Mouse (Mus musculus) cerebellum, adult 2 months (tissue): ENCODE measurements around the gene Cyp4v3. TPM values are rescaled to one million over a fixed set of nuclear protein-coding genes. Genes with fewer than 3 reads are reported as not detected.
"Not testable (repeated sequence)": the region's sequence is repeated elsewhere in the genome, so short reads cannot be mapped to it uniquely, and the experiment has no call there.

ENCODE experiments used
- DNase-seq, 2 experiments: peaks; one replicate each; pipeline ENCODE4 v3.0.0; 2021
- H3K27ac ChIP-seq: fragments of 200-500 bp; 2 replicates; pipeline ENCODE4 v1.5.1; 2012; ENCODE audit warnings: low read length, control low read depth, inconsistent platforms; ENCODE audit not compliant: insufficient read depth
- H3K27me3 ChIP-seq: fragments of 200-500 bp; 2 replicates; pipeline ENCODE4 v1.6.1; 2012; ENCODE audit warnings: inconsistent platforms, mild to moderate bottlenecking, low read length, moderate library complexity; ENCODE audit not compliant: control insufficient read depth, insufficient read depth
- H3K4me1 ChIP-seq: fragments of 200-500 bp; 2 replicates; pipeline ENCODE4 v1.6.1; 2011; ENCODE audit warnings: low read length; ENCODE audit not compliant: control insufficient read depth, insufficient read depth
- H3K4me3 ChIP-seq: fragments of 200-500 bp; replicated peaks from 2 replicates; pipeline ENCODE3; 2011; ENCODE audit warnings: mild to moderate bottlenecking, low read depth, low read length, control low read depth; ENCODE audit not compliant: insufficient read depth
- CTCF ChIP-seq: fragments of 200-500 bp; IDR thresholded peaks from 2 replicates; pipeline ENCODE4 v1.5.1; 2011; ENCODE audit warnings: low read depth, mild to moderate bottlenecking, control low read depth, low read length, moderate library complexity, borderline replicate concordance; ENCODE audit not compliant: insufficient read depth
- POLR2A ChIP-seq: fragments of 200-500 bp; IDR thresholded peaks from 2 replicates; pipeline ENCODE4 v1.6.1; 2011; ENCODE audit warnings: low read length, control low read depth, borderline replicate concordance; ENCODE audit not compliant: insufficient read depth
- whole genome bisulfite sequencing: fragments of 180-500 bp; shearing (Covaris S2); methylation state at CpG from one replicate; pipeline ENCODE4 v1.1.7; 2018; 5-methylcytosine and 5-hydroxymethylcytosine counted together
- polyA plus RNA-seq: library from polyadenylated mRNA; depleted of rRNA; stranded (reverse); fragments of >200 nt; gene quantifications from 2 replicates; pipeline ENCODE4 v1.2.3, GENCODE M21; 2012

Cyp4v3 gene
- polyA plus RNA-seq, 1 experiment = 4.8 TPM

DNA sequence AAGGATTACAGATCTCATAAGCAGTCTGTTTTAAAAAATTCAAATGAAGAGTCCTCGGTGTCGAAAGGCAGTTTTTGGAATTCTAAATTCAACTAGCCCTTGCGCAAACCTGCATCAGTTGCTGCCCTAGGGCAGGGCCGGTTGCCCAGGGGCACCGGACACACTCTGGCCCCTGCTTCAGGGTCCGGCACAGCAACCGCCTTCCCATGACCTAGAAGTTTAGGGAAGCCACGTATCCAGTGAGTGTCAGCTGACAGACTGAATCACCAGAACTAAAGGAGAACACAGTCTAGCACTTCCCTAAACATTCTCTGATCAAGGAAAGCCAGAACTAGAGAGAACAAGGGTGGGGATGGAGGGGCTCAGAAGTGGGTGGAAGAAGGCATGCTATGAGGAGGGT is 477 bp upstream of the Cyp4v3 start:
- DNase-seq = no peak
- 3% methylated on average over 8 of the region's 8 CpGs for WGBS
- Histone ChIP-seq H3K27me3 (no peaks in the 10 kb centered on the region), H3K4me1 (no peaks in the 10 kb centered on the region), H3K4me3 (peak overlapping the region; percentile 55), H3K27ac (no peak overlapping the region)
- TF ChIP-seq CTCF = no peak
- no peak for TF ChIP-seq POLR2A

DNA sequence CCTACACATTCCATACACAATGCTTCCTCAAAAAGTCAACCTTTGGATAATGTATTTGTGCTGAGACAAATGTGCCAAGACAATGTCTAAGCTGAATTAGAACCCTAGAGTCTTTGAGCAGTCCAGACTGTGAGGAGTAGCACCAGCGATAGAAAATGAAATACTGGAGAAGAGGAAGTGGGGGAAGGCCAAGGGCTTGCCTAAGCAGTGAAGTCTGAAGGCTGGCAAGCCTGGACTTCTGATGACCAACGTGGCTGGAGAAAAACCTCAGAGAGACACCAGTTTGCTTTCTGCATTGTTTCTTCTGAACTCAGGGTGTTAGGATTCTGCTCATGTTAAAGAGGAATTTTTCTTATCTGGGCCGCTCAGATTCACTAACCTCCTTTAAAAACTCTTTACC is 2.2 kb downstream of the Cyp4v3 start:
- H3K27ac ChIP-seq = no peak overlapping the region
- no peaks in the 10 kb centered on the region for H3K4me1 ChIP-seq
- DNase-seq = no peak
- TF ChIP-seq POLR2A (no peak), CTCF (no peak)
- 74% methylated on average over 3 of the region's 3 CpGs for WGBS
- H3K27me3 ChIP-seq = no peaks in the 10 kb centered on the region
- H3K4me3 ChIP-seq = no peak overlapping the region

DNA sequence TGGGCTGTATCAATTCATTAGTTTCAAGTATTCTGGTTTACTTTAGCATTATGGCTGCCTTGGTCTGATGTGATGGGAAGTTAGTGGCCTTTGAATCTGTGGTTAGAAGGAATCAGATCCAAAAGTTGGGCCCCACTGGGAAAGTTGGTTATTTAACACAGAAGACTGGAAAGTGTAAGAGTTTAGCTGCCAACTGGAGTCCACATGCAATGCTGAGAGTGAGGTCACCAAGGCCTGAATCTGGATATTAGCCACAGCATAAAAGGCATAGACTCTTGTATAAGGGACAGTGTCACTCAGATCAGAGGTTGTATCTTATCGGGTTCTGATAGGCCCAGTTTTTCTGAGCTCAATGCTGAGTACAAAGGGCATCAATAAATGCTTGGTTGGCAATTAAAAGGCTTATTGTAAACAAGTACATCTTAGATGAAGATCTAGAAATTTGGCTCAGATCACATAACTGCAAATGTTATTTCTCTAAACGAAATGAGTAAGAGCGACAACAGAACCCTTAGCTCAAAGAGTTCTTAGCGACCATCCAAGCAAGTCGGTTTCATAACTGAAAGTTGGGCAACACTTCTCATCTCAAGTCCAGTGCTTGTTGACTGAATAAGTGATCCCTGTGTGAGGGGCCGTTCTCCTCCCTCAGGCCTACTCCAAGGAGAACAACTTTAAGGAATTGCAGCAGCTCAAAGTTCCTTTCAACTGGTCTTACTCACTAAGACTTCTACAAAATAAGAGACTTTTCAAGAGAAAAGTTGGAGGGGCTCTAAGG is 3.6 kb downstream of the Cyp4v3 start:
- TF ChIP-seq POLR2A (no peak), CTCF (no peak)
- DNase-seq = no peak
- Histone ChIP-seq H3K27me3 (no peaks in the 10 kb centered on the region), H3K4me3 (no peak overlapping the region), H3K27ac (no peak overlapping the region), H3K4me1 (no peaks in the 10 kb centered on the region)
- WGBS = 93% methylated on average over 6 of the region's 6 CpGs

DNA sequence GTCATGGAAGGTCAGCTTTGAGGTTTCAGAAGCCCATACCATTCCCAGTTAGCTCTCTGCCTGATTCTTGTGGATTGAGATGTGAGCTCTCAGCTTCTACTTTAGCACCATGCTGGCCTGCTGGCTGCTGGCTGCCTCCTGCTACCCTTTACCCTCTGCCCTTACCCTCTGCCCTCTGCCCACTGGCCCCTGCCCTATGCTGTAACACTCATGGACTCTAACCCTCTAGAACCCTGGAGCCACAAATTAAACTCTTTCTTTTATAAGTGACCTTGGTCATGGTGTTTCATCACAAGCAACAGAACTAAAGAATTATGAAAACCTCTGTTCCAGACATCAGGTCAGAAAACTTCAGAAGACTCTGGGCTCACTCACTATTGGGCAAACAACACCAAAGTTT is 5.9 kb downstream of the Cyp4v3 start:
- DNase-seq, H3K27ac ChIP-seq, H3K4me3 ChIP-seq, H3K4me1 ChIP-seq, H3K27me3 ChIP-seq: not testable (repeated sequence)

DNA sequence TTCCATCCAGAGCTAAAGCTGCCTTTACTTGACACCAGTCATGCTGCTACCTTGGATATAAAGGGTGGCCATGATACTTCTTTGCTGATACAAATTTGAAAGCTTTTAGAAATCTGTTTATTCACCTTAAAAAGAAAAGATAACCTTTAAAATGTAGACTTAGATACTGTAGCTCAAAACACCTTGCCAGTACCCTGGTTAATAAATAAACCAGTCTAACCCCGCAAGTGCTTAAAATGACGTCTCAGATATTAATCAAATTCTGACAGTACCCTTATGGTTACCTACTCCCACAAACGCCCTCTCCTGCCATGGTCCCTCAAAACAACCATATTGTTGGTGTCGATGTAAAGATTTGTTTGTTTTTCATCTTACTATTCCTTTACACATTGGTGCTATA is 8.9 kb downstream of the Cyp4v3 start:
- no peak for DNase-seq
- WGBS = 86% methylated on average over 4 of the region's 4 CpGs
- Histone ChIP-seq H3K4me1 (no peaks in the 10 kb centered on the region), H3K4me3 (no peak overlapping the region), H3K27ac (no peak overlapping the region), H3K27me3 (no peaks in the 10 kb centered on the region)
- TF ChIP-seq CTCF = no peak

DNA sequence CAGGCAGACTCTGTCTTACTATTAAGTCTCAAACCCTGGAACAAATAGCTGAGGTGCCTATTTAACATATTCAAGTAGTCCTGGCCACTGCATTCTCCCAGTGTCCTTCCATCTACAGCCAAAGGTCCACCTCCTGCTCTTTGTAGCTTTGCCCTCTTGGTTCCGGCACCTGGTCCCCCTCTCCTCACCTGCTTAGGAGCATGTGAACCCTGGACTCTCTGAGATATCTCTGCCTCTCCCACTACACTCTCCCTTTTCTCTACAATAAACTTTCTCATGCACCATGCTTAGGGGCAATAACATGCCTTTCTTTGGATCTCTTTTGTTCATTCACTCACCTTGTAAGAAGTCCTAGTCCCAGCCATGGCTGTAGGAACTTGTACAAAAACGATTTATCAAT is 11.7 kb downstream of the Cyp4v3 start:
- TF ChIP-seq POLR2A = no peak
- no peak for TF ChIP-seq CTCF

DNA sequence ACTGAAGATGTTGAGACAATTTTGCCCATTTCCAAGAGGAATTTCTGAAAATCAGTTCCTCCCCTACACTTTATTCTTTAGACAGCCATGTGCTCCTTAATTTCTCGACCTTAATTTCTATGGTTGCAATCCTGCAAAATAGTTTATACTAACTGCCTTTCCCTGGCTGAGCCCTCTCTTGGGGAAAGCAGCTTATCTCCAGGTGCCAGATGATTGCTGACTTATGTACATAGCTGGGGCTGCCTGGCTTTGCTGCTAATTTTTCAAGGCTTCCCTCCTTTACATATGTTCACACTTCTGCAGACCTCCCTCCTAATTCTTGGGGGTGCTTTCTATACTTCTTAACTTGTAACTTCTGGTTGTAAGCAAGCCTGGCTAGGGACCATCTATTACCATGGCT is 12.1 kb downstream of the Cyp4v3 start:
- Histone ChIP-seq H3K27ac (no peak overlapping the region), H3K27me3 (no peaks in the 10 kb centered on the region), H3K4me3 (no peak overlapping the region), H3K4me1 (no peaks in the 10 kb centered on the region)
- WGBS = 72% methylated on average over 1 of the region's 1 CpGs
- DNase-seq = no peak
- no peak for TF ChIP-seq CTCF

More for the DNA sequence above, 11.7 kb downstream of the Cyp4v3 start:
- 90% methylated on average over 2 of the region's 2 CpGs for WGBS
- Histone ChIP-seq H3K4me1 (no peaks in the 10 kb centered on the region), H3K4me3 (no peak overlapping the region), H3K27me3 (no peaks in the 10 kb centered on the region), H3K27ac (no peak overlapping the region)
- DNase-seq = no peak

DNA sequence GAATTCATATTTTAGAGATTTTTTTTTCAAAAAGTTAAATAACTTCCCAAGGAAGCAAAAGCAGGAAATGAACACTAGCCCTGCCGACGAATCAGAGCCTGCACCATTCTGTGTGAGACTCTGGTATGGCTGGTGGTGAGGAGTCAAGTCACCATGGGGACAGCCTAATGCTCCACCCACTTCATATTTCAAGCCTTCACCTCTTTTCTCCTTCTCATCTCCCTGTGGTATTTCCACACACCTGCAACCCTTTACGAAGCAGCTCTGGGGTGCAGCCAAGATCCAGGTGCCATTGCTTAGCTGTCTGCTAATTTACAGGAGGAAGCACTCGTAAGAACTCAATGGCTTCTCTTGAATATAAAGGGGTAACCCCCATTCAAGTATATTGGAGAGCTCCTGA is 22.0 kb downstream of the Cyp4v3 start:
- TF ChIP-seq POLR2A (no peak), CTCF (no peak)
- Histone ChIP-seq H3K4me3 (no peak overlapping the region), H3K27me3 (no peaks in the 10 kb centered on the region), H3K27ac (no peak overlapping the region), H3K4me1 (no peaks in the 10 kb centered on the region)
- 76% methylated on average over 4 of the region's 4 CpGs for WGBS
- DNase-seq = no peak
